Mouse (Mus musculus) macrophage (primary cell): ENCODE results near the gene Mrps7. TPM values are rescaled to one million over a fixed set of nuclear protein-coding genes. Genes with fewer than 3 reads are reported as not detected.

Source experiments
- H3K27ac ChIP-seq: fragments of 350-480 bp; formaldehyde crosslinking; 2 replicates; pipeline ENCODE4 v1.9.0; 2021
- H3K36me3 ChIP-seq: fragments of 350-480 bp; formaldehyde crosslinking; 2 replicates; pipeline ENCODE4 v1.9.0; 2021; ENCODE audit errors: inconsistent target
- H3K4me3 ChIP-seq: fragments of 350-480 bp; formaldehyde crosslinking; 2 replicates; pipeline ENCODE4 v1.9.0; 2021; ENCODE audit errors: inconsistent target
- H3K79me2 ChIP-seq: fragments of 350-480 bp; formaldehyde crosslinking; 2 replicates; pipeline ENCODE4 v1.9.0; 2021; ENCODE audit errors: inconsistent target
- WGBS: methylation state at CpG from one replicate; pipeline ENCODE4 v1.1.7; 2026; ENCODE audit warnings: inconsistent platforms; ENCODE audit not compliant: missing documents; 5-methylcytosine and 5-hydroxymethylcytosine counted together
- polyA plus RNA-seq: library from polyadenylated mRNA; stranded (reverse); fragments of 250-400 nt; gene quantifications from 3 replicates; pipeline ENCODE4 v1.2.4, GENCODE M21; 2018; ENCODE audit warnings: inconsistent platforms

Mrps7 gene
- polyA plus RNA-seq, 1 experiment from 2014 or later: 21.1 TPM

- Histone ChIP-seq H3K4me3 (no peak overlapping the region), H3K36me3 (no peaks in the 10 kb centered on the region), H3K79me2 (peaks cover 30% of the 10 kb centered on the region), H3K27ac (peak overlapping the region; percentile 97)
- 87% methylated on average over 12 of the region's 13 CpGs for WGBS
Measured at GRCm38 (mm10) chr11:115629734-115630531, 26.2 kb downstream of the Mrps7 start.

- peaks cover 21% of the 10 kb centered on the region for H3K79me2 ChIP-seq
- WGBS: 44% methylated on average over 16 of the region's 16 CpGs
- H3K27ac ChIP-seq: peak overlapping the region; percentile 97
- H3K36me3 ChIP-seq: no peaks in the 10 kb centered on the region
- peak overlapping the region; percentile 5; the same call in 1 of the 2 replicates for H3K4me3 ChIP-seq
Measured at GRCm38 (mm10) chr11:115630532-115631504, 27.1 kb downstream of the Mrps7 start.

- peak overlapping the region; percentile 5; the same call in 1 of the 2 replicates for H3K4me3 ChIP-seq
- WGBS: 36% methylated on average over 3 of the region's 3 CpGs
- peaks cover 14% of the 10 kb centered on the region for H3K79me2 ChIP-seq
- H3K27ac ChIP-seq: peak overlapping the region; percentile 97
- no peaks in the 10 kb centered on the region for H3K36me3 ChIP-seq
Measured at GRCm38 (mm10) chr11:115631505-115631890, 27.8 kb downstream of the Mrps7 start.

GRCm38 (mm10) chr11:115632247-115632646, 28.5 kb downstream of the Mrps7 start:
- Histone ChIP-seq H3K79me2 (peaks cover 7% of the 10 kb centered on the region), H3K27ac (peak overlapping the region; percentile 97), H3K4me3 (no peak overlapping the region), H3K36me3 (no peaks in the 10 kb centered on the region)
- 94% methylated on average over 7 of the region's 7 CpGs for WGBS

- Histone ChIP-seq H3K79me2 (peaks cover under 1% of the 10 kb centered on the region; the same call in 1 of the 2 replicates), H3K36me3 (no peaks in the 10 kb centered on the region), H3K4me3 (no peak overlapping the region), H3K27ac (peak overlapping the region; percentile 97)
- WGBS: 19% methylated on average over 9 of the region's 10 CpGs
Measured at GRCm38 (mm10) chr11:115632862-115633261, 29.1 kb downstream of the Mrps7 start.

- H3K36me3 ChIP-seq: no peaks in the 10 kb centered on the region
- H3K4me3 ChIP-seq: no peak overlapping the region
- H3K79me2 ChIP-seq: no peaks in the 10 kb centered on the region; the same call in 1 of the 2 replicates
- WGBS: 68% methylated on average over 4 of the region's 4 CpGs
- peak overlapping the region; percentile 43 for H3K27ac ChIP-seq
Measured at GRCm38 (mm10) chr11:115634109-115634508, 30.4 kb downstream of the Mrps7 start.

GRCm38 (mm10) chr11:115635041-115635440, 31.3 kb downstream of the Mrps7 start:
- Histone ChIP-seq H3K79me2 (no peaks in the 10 kb centered on the region; the same call in 1 of the 2 replicates), H3K36me3 (no peaks in the 10 kb centered on the region), H3K4me3 (no peak overlapping the region), H3K27ac (no peak overlapping the region)
- 92% methylated on average over 8 of the region's 8 CpGs for WGBS

GRCm38 (mm10) chr11:115635484-115635883, 31.8 kb downstream of the Mrps7 start:
- no peaks in the 10 kb centered on the region; the same call in 1 of the 2 replicates for H3K79me2 ChIP-seq
- WGBS: 89% methylated on average over 7 of the region's 8 CpGs
- H3K4me3 ChIP-seq: no peak overlapping the region
- H3K36me3 ChIP-seq: no peaks in the 10 kb centered on the region
- no peak overlapping the region for H3K27ac ChIP-seq

GRCm38 (mm10) chr11:115636960-115637359, 33.2 kb downstream of the Mrps7 start:
- H3K4me3 ChIP-seq: no peak overlapping the region
- H3K27ac ChIP-seq: no peak overlapping the region
- no peaks in the 10 kb centered on the region; the same call in 1 of the 2 replicates for H3K79me2 ChIP-seq
- H3K36me3 ChIP-seq: no peaks in the 10 kb centered on the region
- WGBS: 100% methylated on average over 3 of the region's 3 CpGs

- Histone ChIP-seq H3K36me3 (peaks cover 5% of the 10 kb centered on the region; the same call in 1 of the 2 replicates), H3K27ac (peak overlapping the region; percentile 80), H3K79me2 (no peaks in the 10 kb centered on the region; the same call in 1 of the 2 replicates), H3K4me3 (no peak overlapping the region)
- 45% methylated on average over 5 of the region's 5 CpGs for WGBS
Measured at GRCm38 (mm10) chr11:115638498-115639409, 35.0 kb downstream of the Mrps7 start.

- Histone ChIP-seq H3K4me3 (no peak overlapping the region), H3K79me2 (peaks cover 6% of the 10 kb centered on the region), H3K36me3 (peaks cover 13% of the 10 kb centered on the region), H3K27ac (peak overlapping the region; percentile 80)
- WGBS: 70% methylated on average over 4 of the region's 4 CpGs
Measured at GRCm38 (mm10) chr11:115639540-115639939, 35.8 kb downstream of the Mrps7 start.

GRCm38 (mm10) chr11:115640311-115640828, 36.6 kb downstream of the Mrps7 start:
- no peak overlapping the region for H3K27ac ChIP-seq

GRCm38 (mm10) chr11:115640978-115641663, 37.4 kb downstream of the Mrps7 start:
- H3K4me3 ChIP-seq: no peak overlapping the region
- peaks cover 27% of the 10 kb centered on the region for H3K36me3 ChIP-seq
- peak overlapping the region; percentile 24; the same call in 1 of the 2 replicates for H3K27ac ChIP-seq
- peaks cover 22% of the 10 kb centered on the region for H3K79me2 ChIP-seq
- 4% methylated on average over 14 of the region's 14 CpGs for WGBS

More at GRCm38 (mm10) chr11:115640311-115640828, 36.6 kb downstream of the Mrps7 start:
- Histone ChIP-seq H3K36me3 (peaks cover 20% of the 10 kb centered on the region), H3K4me3 (no peak overlapping the region), H3K79me2 (peaks cover 15% of the 10 kb centered on the region)
- 79% methylated on average over 3 of the region's 4 CpGs for WGBS
